Mouse (Mus musculus) adrenal gland, adult 8-10 months (tissue): ENCODE data around the gene Mmp9. TPM values are rescaled to one million over a fixed set of nuclear protein-coding genes. Genes with fewer than 3 reads are reported as not detected.

Experiments used
- DNase-seq: peaks from one replicate; pipeline ENCODE4 v3.0.0; 2022
- total RNA-seq, 4 experiments: library from RNA; stranded (reverse); gene quantifications; 2 replicates each; pipeline ENCODE4 v1.2.4; 2022

Gene Mmp9
- total RNA-seq, 4 experiments from 2014 or later = 0.49 to 1.4 (median 0.84) TPM

- DNase-seq = no peak
Observed at GRCm38 (mm10) chr2:164956195-164956594, 15.6 kb downstream of the Mmp9 start.

- no peak for DNase-seq
Observed at GRCm38 (mm10) chr2:164957548-164958315, 17.2 kb downstream of the Mmp9 start.

GRCm38 (mm10) chr2:164960716-164961441 is 20.3 kb downstream of the Mmp9 start, which contains the start of gene Slc12a5:
TSS of gene Slc12a5 (plus strand) at chr2:164960802.
- peak; percentile 49 for DNase-seq

GRCm38 (mm10) chr2:164961506-164962182 is 21.1 kb downstream of the Mmp9 start:
- DNase-seq = peak; percentile 49

GRCm38 (mm10) chr2:164962183-164962580 is 21.6 kb downstream of the Mmp9 start:
- DNase-seq = no peak

- no peak for DNase-seq
Observed at GRCm38 (mm10) chr2:164964242-164964894, 23.8 kb downstream of the Mmp9 start.

- no peak for DNase-seq
Observed at GRCm38 (mm10) chr2:164964981-164965380, 24.4 kb downstream of the Mmp9 start.

- no peak for DNase-seq
Observed at GRCm38 (mm10) chr2:164966381-164966780, 25.8 kb downstream of the Mmp9 start.

GRCm38 (mm10) chr2:164967193-164967592 is 26.6 kb downstream of the Mmp9 start:
- no peak for DNase-seq

- no peak for DNase-seq
Observed at GRCm38 (mm10) chr2:164967761-164968440, 27.3 kb downstream of the Mmp9 start.

- DNase-seq = peak; percentile 31
Observed at GRCm38 (mm10) chr2:164968451-164968851, 27.9 kb downstream of the Mmp9 start.

- no peak for DNase-seq
Observed at GRCm38 (mm10) chr2:164969348-164969781, 28.8 kb downstream of the Mmp9 start.

- DNase-seq = no peak
Observed at GRCm38 (mm10) chr2:164970631-164971196, 30.1 kb downstream of the Mmp9 start.

- DNase-seq = no peak
Observed at GRCm38 (mm10) chr2:164972646-164973045, 32.1 kb downstream of the Mmp9 start.

GRCm38 (mm10) chr2:164975611-164976010 is 35.0 kb downstream of the Mmp9 start:
- no peak for DNase-seq

- DNase-seq = no peak
Observed at GRCm38 (mm10) chr2:164979749-164980148, 39.2 kb downstream of the Mmp9 start.

- no peak for DNase-seq
Observed at GRCm38 (mm10) chr2:164985962-164986361, 45.4 kb downstream of the Mmp9 start.

- DNase-seq = no peak
Observed at GRCm38 (mm10) chr2:164986371-164987027, 45.9 kb downstream of the Mmp9 start.

GRCm38 (mm10) chr2:164988777-164989176 is 48.2 kb downstream of the Mmp9 start:
- no peak for DNase-seq

GRCm38 (mm10) chr2:164991111-164991510 is 50.5 kb downstream of the Mmp9 start:
- no peak for DNase-seq

- no peak for DNase-seq
Observed at GRCm38 (mm10) chr2:164991808-164992207, 51.2 kb downstream of the Mmp9 start.
